Mouse (Mus musculus) MEL (cell line): ENCODE results near the gene Cd47. TPM values are rescaled to one million over a fixed set of nuclear protein-coding genes. Genes with fewer than 3 reads are reported as not detected.

Source experiments
- DNase-seq: peaks from one replicate; pipeline ENCODE4 v3.0.0; 2011; ENCODE audit warnings: low read depth, low spot score
- H3K27ac ChIP-seq: 2 replicates; pipeline ENCODE4 v1.5.1; 2012; ENCODE audit warnings: low read depth, mild to moderate bottlenecking, control low read depth, low read length, moderate library complexity; ENCODE audit not compliant: control insufficient read depth
- H3K27me3 ChIP-seq, 2 experiments: fragments of 150-350 bp in 1 of 2; sonication (generic) in 1 of 2; 2 replicates each; pipeline ENCODE4 v1.6.1; 2012; ENCODE audit warnings: low read length in 2 of 2, mild to moderate bottlenecking in 2 of 2, improper control_type of control experiment in 1 of 2, moderate library complexity in 1 of 2; ENCODE audit not compliant: insufficient read depth in 2 of 2, control insufficient read depth in 1 of 2
- H3K36me3 ChIP-seq, 2 experiments: 2 replicates each; pipeline ENCODE4 v1.6.1; 2012 to 2014; ENCODE audit warnings: low read length in 2 of 2, improper control_type of control experiment in 1 of 2, inconsistent platforms in 1 of 2, mild to moderate bottlenecking in 1 of 2; ENCODE audit not compliant: insufficient read depth in 2 of 2, control insufficient read depth in 1 of 2
- H3K4me1 ChIP-seq, 2 experiments: fragments of 150-350 bp in 1 of 2; sonication (generic) in 1 of 2; 2 replicates each; pipeline ENCODE4 v1.6.1; 2012; ENCODE audit warnings: low read length in 2 of 2, improper control_type of control experiment in 1 of 2, mild to moderate bottlenecking in 1 of 2; ENCODE audit not compliant: insufficient read depth in 2 of 2, control insufficient read depth in 1 of 2
- H3K4me3 ChIP-seq, 2 experiments: fragments of 150-350 bp in 1 of 2; sonication (generic) in 1 of 2; 2 replicates each; pipeline ENCODE4 v1.5.1; 2012; ENCODE audit warnings: low read depth in 2 of 2, low read length in 2 of 2, mild to moderate bottlenecking in 2 of 2, moderate library complexity in 2 of 2, control low read depth in 1 of 2, improper control_type of control experiment in 1 of 2; ENCODE audit not compliant: control insufficient read depth in 1 of 2, insufficient read depth in 1 of 2
- H3K79me2 ChIP-seq: 2 replicates; pipeline ENCODE4 v1.6.1; 2012; ENCODE audit warnings: mild to moderate bottlenecking, low read length, moderate library complexity; ENCODE audit not compliant: control insufficient read depth, poor library complexity, insufficient read depth
- H3K9ac ChIP-seq: 2 replicates; pipeline ENCODE4 v1.6.1; 2012; ENCODE audit warnings: low read depth, mild to moderate bottlenecking, control low read depth, low read length, moderate library complexity; ENCODE audit not compliant: control insufficient read depth, poor library complexity, severe bottlenecking
- H3K9me3 ChIP-seq: fragments of 150-350 bp; sonication (generic); replicated peaks from 2 replicates; pipeline ENCODE4 v1.6.1; 2012; ENCODE audit warnings: mild to moderate bottlenecking, low read length, improper control_type of control experiment, moderate library complexity; ENCODE audit not compliant: insufficient read depth
- BHLHE40 ChIP-seq: IDR thresholded peaks from 2 replicates; pipeline ENCODE4 v1.6.1; 2012; ENCODE audit warnings: low read depth, mild to moderate bottlenecking, inconsistent platforms, low read length, improper control_type of control experiment, borderline replicate concordance
- CHD2 ChIP-seq: IDR thresholded peaks from 2 replicates; pipeline ENCODE4 v1.6.1; 2011; ENCODE audit warnings: low read length, improper control_type of control experiment
- CTCF ChIP-seq, 3 experiments: IDR thresholded peaks in 2 of 3; conservative IDR thresholded peaks in 1 of 3; 2 replicates each; pipeline ENCODE4 v1.5.1; 2011 to 2012; ENCODE audit warnings: low read length in 3 of 3, low read depth in 2 of 3, mild to moderate bottlenecking in 2 of 3, improper control_type of control experiment in 1 of 3, inconsistent platforms in 1 of 3, mixed read lengths in 1 of 3, moderate library complexity in 1 of 3; ENCODE audit not compliant: control insufficient read depth in 1 of 3, insufficient read depth in 1 of 3, poor library complexity in 1 of 3, severe bottlenecking in 1 of 3
- E2F4 ChIP-seq: IDR thresholded peaks from 2 replicates; pipeline ENCODE4 v1.6.1; 2011; ENCODE audit warnings: low read depth, low read length, improper control_type of control experiment, borderline replicate concordance
- ELF1 ChIP-seq: IDR thresholded peaks from 2 replicates; pipeline ENCODE4 v1.6.1; 2014; ENCODE audit warnings: low read depth, mild to moderate bottlenecking, inconsistent platforms, low read length, improper control_type of control experiment, moderate library complexity
- GABPA ChIP-seq: IDR thresholded peaks from 2 replicates; pipeline ENCODE4 v1.6.1; 2012; ENCODE audit warnings: low read depth, mild to moderate bottlenecking, inconsistent platforms, low read length, improper control_type of control experiment, moderate library complexity
- GATA1 ChIP-seq: IDR thresholded peaks from 2 replicates; pipeline ENCODE4 v1.6.1; 2011; ENCODE audit warnings: low read depth, low read length, improper control_type of control experiment
- KAT2A ChIP-seq: conservative IDR thresholded peaks from 2 replicates; pipeline ENCODE4 v1.6.1; 2012; ENCODE audit warnings: low read depth, low read length, improper control_type of control experiment, inconsistent platforms
- MAFK ChIP-seq: IDR thresholded peaks from 2 replicates; pipeline ENCODE4 v1.6.1; 2011; ENCODE audit warnings: low read depth, mild to moderate bottlenecking, low read length, improper control_type of control experiment, borderline replicate concordance
- MAZ ChIP-seq: IDR thresholded peaks from 2 replicates; pipeline ENCODE4 v1.6.1; 2012; ENCODE audit warnings: low read depth, mild to moderate bottlenecking, inconsistent platforms, low read length, improper control_type of control experiment
- MEF2A ChIP-seq: IDR thresholded peaks from 2 replicates; pipeline ENCODE4 v1.6.1; 2014; ENCODE audit warnings: low read depth, mild to moderate bottlenecking, inconsistent platforms, low read length, improper control_type of control experiment; ENCODE audit not compliant: poor library complexity, insufficient replicate concordance, severe bottlenecking; ENCODE audit errors: extremely low read depth
- MXI1 ChIP-seq: IDR thresholded peaks from 2 replicates; pipeline ENCODE4 v1.6.1; 2011; ENCODE audit warnings: mild to moderate bottlenecking, low read depth, low read length, improper control_type of control experiment
- MYB ChIP-seq: IDR thresholded peaks from 2 replicates; pipeline ENCODE4 v1.6.1; 2011; ENCODE audit warnings: mild to moderate bottlenecking, low read depth, low read length, improper control_type of control experiment
- MYC ChIP-seq: IDR thresholded peaks from 2 replicates; pipeline ENCODE4 v1.6.1; 2011; ENCODE audit warnings: low read depth, mild to moderate bottlenecking, low read length, improper control_type of control experiment, moderate library complexity
- NELFE ChIP-seq: IDR thresholded peaks from 2 replicates; pipeline ENCODE4 v1.6.1; 2011; ENCODE audit warnings: low read depth, low read length, improper control_type of control experiment
- POLR2AphosphoS2 ChIP-seq: IDR thresholded peaks from 2 replicates; pipeline ENCODE4 v1.6.1; 2011; ENCODE audit warnings: low read length, improper control_type of control experiment
- RCOR1 ChIP-seq: IDR thresholded peaks from 2 replicates; pipeline ENCODE4 v1.6.1; 2012; ENCODE audit warnings: low read depth, mild to moderate bottlenecking, inconsistent platforms, low read length, improper control_type of control experiment
- SMC3 ChIP-seq: IDR thresholded peaks from 2 replicates; pipeline ENCODE4 v1.6.1; 2011; ENCODE audit warnings: low read depth, low read length, improper control_type of control experiment
- TCF12 ChIP-seq: IDR thresholded peaks from 2 replicates; pipeline ENCODE4 v1.6.1; 2014; ENCODE audit warnings: low read depth, mild to moderate bottlenecking, inconsistent platforms, low read length, improper control_type of control experiment, moderate library complexity
- USF2 ChIP-seq, 2 experiments: IDR thresholded peaks; 2 replicates each; pipeline ENCODE4 v1.6.1; 2011 to 2012; ENCODE audit warnings: improper control_type of control experiment in 2 of 2, low read length in 2 of 2, borderline replicate concordance in 1 of 2, inconsistent platforms in 1 of 2, low read depth in 1 of 2, mild to moderate bottlenecking in 1 of 2; ENCODE audit not compliant: insufficient read depth in 1 of 2
- ZC3H11A ChIP-seq: IDR thresholded peaks from 2 replicates; pipeline ENCODE4 v1.6.1; 2012; ENCODE audit warnings: low read depth, mild to moderate bottlenecking, inconsistent platforms, low read length, improper control_type of control experiment
- ZKSCAN1 ChIP-seq: IDR thresholded peaks from 2 replicates; pipeline ENCODE4 v1.6.1; 2012; ENCODE audit warnings: low read depth, mild to moderate bottlenecking, inconsistent platforms, low read length, improper control_type of control experiment, moderate library complexity
- ZMIZ1 ChIP-seq: IDR thresholded peaks from 2 replicates; pipeline ENCODE4 v1.6.1; 2012; ENCODE audit warnings: low read depth, mild to moderate bottlenecking, inconsistent platforms, low read length, improper control_type of control experiment, moderate library complexity
- ZNF384 ChIP-seq: IDR thresholded peaks from 2 replicates; pipeline ENCODE4 v1.6.1; 2012; ENCODE audit warnings: low read depth, mild to moderate bottlenecking, inconsistent platforms, low read length, improper control_type of control experiment
- polyA plus RNA-seq, 2 experiments: library from polyadenylated mRNA; stranded (reverse) in 1 of 2; unstranded in 1 of 2; fragments of >175 nt in 1 of 2; fragments of >200 nt in 1 of 2; gene quantifications; 2 replicates each; pipeline versions ENCODE4 v1.2.1 to v1.2.4; 2012; ENCODE audit warnings: low replicate concordance in 2 of 2, low read depth in 1 of 2; ENCODE audit not compliant: insufficient read length in 2 of 2, insufficient read depth in 1 of 2, missing spikeins in 1 of 2
- total RNA-seq: library from RNA; depleted of rRNA; stranded (reverse); fragments of 300-350 nt; gene quantifications from 2 replicates; pipeline ENCODE4 v1.2.3, GENCODE M21; 2012

Gene Cd47
- total and polyA plus RNA-seq, 3 experiments: 45.9 to 57.5 (median 51.7) TPM

- H3K4me1 ChIP-seq: peaks cover 0 to 8% of the 10 kb centered on the region in 2 experiments; a peak in 2 of 4 replicates
- H3K79me2 ChIP-seq: no peaks in the 10 kb centered on the region
- no peak overlapping the region for H3K4me3 ChIP-seq
- peaks cover 0 to 8% of the 10 kb centered on the region in 2 experiments; a peak in 2 of 4 replicates for H3K36me3 ChIP-seq
- no peak overlapping the region for H3K27ac ChIP-seq
- no peaks in the 10 kb centered on the region for H3K27me3 ChIP-seq
- no peak overlapping the region for H3K9ac ChIP-seq
- H3K9me3 ChIP-seq: no peaks in the 10 kb centered on the region
- DNase-seq: no peak
- TF ChIP-seq MYB (no peak), TCF12 (no peak), CTCF (IDR thresholded peaks at IDR 0.05 in 2 of 3, conservative IDR thresholded peaks at IDR 0.05 in 1 of 3; ENCODE audit: control insufficient read depth in 1 of 3, insufficient read depth in 1 of 3, low read depth in 2 of 3, low read length in 3 of 3, poor library complexity in 1 of 3, severe bottlenecking in 1 of 3) (no peak), MYC (no peak), MAFK (no peak), RCOR1 (no peak)
- TF ChIP-seq, all 39 proteins: peak for 0
Measured at GRCm38 (mm10) chr16:49945084-49945483, 144.8 kb downstream of the Cd47 start.

GRCm38 (mm10) chr16:49947049-49947448 lies 146.7 kb downstream of the Cd47 start:
- TF ChIP-seq CTCF (IDR thresholded peaks at IDR 0.05 in 2 of 3, conservative IDR thresholded peaks at IDR 0.05 in 1 of 3; ENCODE audit: control insufficient read depth in 1 of 3, insufficient read depth in 1 of 3, low read depth in 2 of 3, low read length in 3 of 3, poor library complexity in 1 of 3, severe bottlenecking in 1 of 3): peak in 2 of 3 experiments; percentile 24 to 25; a peak in 4 of 6 replicates
- 0 out of 2 replicates have a peak, but pooled peaks have one; percentile 26 for TF ChIP-seq MYC
- no peak for TF ChIP-seq MYB
- DNase-seq: peak; percentile 20
- Histone ChIP-seq H3K27me3 (no peaks in the 10 kb centered on the region), H3K4me1 (peaks cover 0 to 8% of the 10 kb centered on the region in 2 experiments; a peak in 2 of 4 replicates), H3K36me3 (peaks cover 0 to 8% of the 10 kb centered on the region in 2 experiments; a peak in 2 of 4 replicates), H3K9ac (no peak overlapping the region), H3K9me3 (no peaks in the 10 kb centered on the region), H3K4me3 (no peak overlapping the region), H3K27ac (no peak overlapping the region), H3K79me2 (no peaks in the 10 kb centered on the region)

GRCm38 (mm10) chr16:49947610-49948009 lies 147.3 kb downstream of the Cd47 start:
- Histone ChIP-seq H3K9ac (no peak overlapping the region), H3K79me2 (no peaks in the 10 kb centered on the region), H3K4me3 (no peak overlapping the region), H3K27me3 (no peaks in the 10 kb centered on the region), H3K9me3 (no peaks in the 10 kb centered on the region), H3K4me1 (peaks cover 0 to 8% of the 10 kb centered on the region in 2 experiments; a peak in 2 of 4 replicates), H3K27ac (no peak overlapping the region), H3K36me3 (peaks cover 0 to 8% of the 10 kb centered on the region in 2 experiments; a peak in 2 of 4 replicates)
- TF ChIP-seq ZNF384 (no peak), MAZ (no peak), ZMIZ1 (no peak), GATA1 (no peak), MXI1 (no peak), MEF2A (no peak), ELF1 (no peak), NELFE (no peak), USF2 (IDR thresholded peaks at IDR 0.05; ENCODE audit: borderline replicate concordance in 1 of 2, insufficient read depth in 1 of 2, low read depth in 1 of 2, low read length in 2 of 2) (no peak), BHLHE40 (no peak), E2F4 (no peak), GABPA (no peak), ZC3H11A (no peak), CTCF (IDR thresholded peaks at IDR 0.05 in 2 of 3, conservative IDR thresholded peaks at IDR 0.05 in 1 of 3; ENCODE audit: control insufficient read depth in 1 of 3, insufficient read depth in 1 of 3, low read depth in 2 of 3, low read length in 3 of 3, poor library complexity in 1 of 3, severe bottlenecking in 1 of 3) (no peak), ZKSCAN1 (no peak), CHD2 (no peak), POLR2AphosphoS2 (no peak), MYB (no peak), KAT2A (no peak), SMC3 (no peak)
- no peak for DNase-seq
